Mouse (Mus musculus) retina, embryonic 14.5 days (tissue): ENCODE measurements around the gene Atg2a.
A peak's percentile ranks its signal among the peaks of the same experiment; 100 is the strongest.
"Not testable (repeated sequence)": the region's sequence is repeated elsewhere in the genome, so short reads cannot be mapped to it uniquely, and the experiment has no call there.

ENCODE experiments used
- DNase-seq: peaks from one replicate; pipeline ENCODE4 v3.0.0-alpha.2; 2015; ENCODE audit warnings: low spot score

Atg2a gene

DNA sequence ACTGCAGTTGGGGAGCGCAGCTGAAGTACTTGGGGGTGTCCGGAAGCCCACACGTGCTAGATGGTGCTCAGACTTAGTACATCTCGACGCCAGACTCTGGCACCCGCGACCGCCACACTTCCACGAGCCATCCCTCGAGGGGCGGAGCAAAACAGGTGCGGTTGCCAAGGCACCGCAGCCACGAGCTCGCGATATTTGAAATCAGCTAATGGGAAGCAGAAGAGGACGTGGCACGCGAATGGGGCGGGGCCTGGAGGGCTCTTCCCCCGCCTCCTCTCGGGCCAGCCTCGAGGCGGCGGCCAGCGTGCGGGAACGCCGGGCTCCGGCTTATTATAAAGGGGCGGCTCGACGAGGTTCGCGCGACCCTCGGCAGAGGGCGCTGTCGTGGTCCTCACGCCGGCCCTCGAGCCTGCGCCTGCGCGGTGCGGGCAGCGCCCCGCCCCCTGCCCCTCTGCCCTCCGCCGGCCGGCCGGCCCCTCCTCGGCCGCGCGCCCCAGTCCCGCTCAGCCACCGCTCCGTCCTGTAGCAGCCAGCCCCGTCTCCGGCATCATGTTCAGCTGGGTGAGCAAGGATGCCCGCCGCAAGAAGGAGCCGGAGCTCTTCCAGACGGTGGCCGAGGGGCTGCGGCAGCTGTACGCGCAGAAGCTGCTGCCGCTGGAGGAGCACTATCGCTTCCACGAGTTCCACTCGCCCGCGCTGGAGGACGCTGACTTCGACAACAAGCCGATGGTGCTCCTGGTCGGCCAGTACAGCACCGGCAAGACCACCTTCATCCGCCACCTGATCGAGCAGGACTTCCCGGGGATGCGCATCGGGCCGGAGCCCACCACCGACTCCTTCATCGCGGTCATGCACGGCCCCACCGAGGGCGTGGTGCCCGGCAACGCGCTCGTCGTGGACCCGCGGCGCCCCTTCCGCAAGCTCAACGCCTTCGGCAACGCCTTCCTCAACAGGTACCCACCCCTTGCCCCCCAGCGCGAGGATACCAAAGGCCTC lies 35.3 kb downstream of the Atg2a start, which contains the start of gene Ehd1:
Gene Ehd1, plus strand, starts transcription at position 300 of the 996 bp plus-strand sequence.
- DNase-seq = peak; percentile 99

DNA sequence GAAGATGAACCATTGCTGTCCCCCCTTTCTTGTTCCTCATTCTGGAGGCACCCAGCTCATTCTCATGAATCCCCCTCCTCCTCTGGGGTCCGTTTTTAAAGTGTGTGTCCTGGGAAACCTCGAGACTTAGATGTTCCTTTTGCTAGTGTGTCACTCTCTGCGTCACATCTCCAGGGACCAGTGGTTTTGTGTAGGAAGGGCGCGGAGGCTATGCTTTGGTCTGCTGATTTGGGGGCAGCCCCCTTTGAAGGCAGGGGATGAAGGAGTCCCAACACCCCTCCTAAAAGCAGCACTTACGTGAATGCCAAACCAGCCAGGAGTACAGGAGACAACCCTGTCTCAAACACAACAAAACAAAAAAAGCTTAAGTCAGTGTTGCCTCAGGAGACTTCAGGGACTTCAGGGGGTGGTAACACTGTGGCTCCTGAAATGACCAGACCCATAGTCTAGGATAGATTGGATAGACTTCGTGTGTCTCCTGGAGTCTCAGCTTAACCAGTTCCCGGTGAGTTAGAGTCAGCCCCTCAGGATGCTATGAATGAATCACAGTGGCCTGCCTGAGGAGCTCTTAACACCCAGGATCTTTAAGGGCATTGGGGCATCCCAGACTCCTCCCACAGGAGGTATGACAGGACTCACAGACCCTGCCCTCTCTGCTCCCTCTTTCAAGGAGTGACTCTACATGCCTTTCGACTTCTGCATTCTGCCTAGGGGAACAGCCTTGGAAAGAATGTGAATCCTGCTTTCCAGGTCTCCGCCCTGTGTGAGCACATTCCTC lies 36.4 kb downstream of the Atg2a start:
- DNase-seq = peak; percentile 50

DNA sequence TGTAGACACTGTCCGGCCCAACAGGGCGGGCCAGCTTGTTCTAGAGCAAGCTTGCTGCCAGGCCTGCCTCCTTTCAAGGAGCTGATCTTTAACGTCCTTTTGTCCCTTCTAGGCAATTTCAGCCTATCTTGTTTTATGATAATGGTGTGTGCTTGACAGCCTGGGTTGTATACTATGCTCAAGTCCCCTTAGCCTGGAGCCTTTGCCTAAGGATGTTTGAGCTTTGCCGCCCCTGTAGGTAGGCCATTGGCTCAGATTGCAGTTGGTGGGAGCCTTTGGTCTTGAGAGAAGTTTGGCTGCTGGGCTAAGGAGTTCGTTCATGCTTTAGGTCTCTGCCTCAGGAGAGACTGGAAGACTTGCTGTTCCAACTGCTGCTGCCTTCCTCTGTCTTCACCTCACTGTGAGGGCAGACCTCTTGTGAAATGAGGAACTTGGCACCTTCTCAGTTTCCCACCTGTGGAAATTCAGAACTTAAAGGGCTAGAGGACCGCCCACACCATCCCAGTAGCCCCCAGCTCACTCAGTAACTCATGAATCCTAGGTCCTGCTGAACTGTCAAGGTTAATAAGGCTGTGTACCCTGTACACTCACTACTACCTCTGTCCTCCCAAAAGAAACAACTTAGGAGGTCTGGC lies 37.1 kb downstream of the Atg2a start:
- no peak for DNase-seq

DNA sequence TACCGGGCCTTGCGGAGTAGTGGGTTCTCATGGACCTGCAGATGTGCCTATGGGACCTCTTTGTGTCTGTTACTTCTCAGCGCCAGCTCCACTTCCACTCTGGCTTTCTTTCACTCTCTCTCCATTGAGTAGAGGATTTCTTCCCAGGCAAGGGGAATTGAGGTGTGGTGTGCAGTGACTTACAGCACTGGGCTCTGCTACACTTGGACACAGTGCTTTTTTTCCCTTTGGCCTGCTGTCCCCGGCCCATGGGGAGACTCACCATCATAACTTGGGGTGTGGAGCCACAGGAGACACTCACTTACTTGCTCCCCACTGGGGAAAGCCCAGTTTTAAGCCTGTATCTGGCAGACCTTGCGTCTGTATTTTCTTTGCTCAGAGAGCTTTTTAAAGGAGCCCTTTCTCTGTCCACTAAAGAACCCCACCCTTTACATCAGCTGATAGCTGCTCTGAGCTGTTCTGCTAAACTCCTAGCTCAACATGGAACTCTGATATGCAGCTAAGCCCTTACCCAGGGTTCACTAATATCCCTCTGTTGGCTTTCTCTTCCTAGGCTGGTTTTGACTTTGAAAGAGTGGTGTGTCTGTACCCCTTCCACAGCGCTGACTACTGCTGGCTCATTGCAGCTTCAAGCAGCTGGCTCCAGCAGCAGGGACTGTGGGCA lies 38.1 kb downstream of the Atg2a start:
- no peak for DNase-seq

DNA sequence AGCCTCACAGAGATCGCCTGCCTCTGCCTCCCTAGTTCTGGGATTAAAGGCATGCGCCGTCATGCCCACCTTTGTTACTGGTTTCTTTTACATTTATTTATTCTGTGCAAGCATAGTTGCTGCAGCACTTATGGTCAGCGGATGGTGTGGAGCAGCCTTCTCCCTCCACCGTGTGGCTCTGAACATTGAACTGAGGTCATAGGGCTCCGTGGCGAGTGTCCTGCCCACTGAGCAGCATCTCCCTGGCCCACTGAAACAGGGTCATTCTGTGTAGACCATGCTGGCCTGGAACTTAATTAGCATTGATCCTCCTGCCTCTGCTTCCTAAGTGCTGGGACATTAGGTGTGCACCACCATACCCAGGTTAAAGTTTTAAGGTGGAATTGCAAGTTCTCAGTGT lies 39.1 kb downstream of the Atg2a start:
- no peak for DNase-seq

DNA sequence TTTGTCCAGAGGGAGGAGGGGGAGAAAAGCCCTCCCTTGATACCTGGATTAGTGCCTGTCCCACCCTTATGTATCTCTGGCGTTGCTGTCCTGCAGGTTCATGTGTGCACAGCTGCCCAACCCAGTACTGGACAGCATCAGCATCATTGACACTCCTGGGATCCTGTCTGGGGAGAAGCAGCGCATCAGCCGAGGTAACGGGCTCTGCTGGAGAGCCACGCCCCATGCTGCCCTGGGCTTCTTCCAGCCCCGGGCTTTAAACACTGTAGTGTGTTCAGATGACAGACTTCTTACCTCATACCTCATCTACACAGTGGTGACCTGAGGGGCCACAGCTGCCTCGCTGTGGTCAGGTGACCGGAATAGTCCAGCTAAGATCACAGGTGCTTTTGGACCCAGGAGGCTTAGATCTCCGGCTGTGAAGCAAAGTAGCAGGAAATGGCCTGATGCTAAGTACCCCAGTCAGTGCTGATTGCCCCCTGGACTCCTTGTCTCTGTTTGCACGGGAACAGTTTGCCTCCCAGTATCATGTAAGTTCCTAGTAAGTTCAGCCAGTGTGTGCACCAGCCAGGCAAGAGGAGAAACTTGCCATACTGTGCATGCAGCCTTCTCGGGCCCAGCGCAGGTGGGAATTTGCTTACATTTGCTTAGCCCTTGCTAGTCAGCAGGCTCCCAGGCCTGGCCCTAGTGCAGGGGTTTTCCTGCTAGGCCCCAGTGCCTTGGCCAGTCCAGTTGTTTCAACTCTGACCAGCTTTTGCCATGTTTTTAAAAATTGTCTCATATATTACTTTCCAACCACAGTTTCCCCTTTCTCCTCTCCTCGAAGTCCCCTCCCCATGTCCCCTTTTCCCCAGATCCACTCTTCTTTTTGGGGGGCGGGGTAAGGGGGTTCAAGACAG lies 39.9 kb downstream of the Atg2a start:
- no peak for DNase-seq

DNA sequence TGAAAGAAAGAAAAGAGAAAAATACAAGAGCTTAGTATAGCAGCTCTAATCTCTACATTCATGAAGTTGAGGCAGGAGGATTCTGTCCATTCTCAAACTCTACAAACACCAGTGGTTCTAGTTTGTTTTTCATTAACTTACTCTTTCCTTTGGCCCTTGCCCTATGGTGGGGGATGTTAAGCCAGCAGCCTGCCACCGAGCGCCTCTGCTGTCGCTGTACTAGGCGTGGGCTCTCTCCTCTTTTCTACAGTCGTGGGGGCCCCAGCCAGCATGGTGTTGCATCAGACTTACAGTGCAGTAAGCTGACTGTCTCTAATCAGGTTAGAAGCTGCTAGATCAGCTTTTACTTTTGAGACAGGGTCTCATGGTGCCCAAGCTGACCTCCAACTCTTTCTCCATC lies 41.5 kb downstream of the Atg2a start:
- DNase-seq = no peak

DNA sequence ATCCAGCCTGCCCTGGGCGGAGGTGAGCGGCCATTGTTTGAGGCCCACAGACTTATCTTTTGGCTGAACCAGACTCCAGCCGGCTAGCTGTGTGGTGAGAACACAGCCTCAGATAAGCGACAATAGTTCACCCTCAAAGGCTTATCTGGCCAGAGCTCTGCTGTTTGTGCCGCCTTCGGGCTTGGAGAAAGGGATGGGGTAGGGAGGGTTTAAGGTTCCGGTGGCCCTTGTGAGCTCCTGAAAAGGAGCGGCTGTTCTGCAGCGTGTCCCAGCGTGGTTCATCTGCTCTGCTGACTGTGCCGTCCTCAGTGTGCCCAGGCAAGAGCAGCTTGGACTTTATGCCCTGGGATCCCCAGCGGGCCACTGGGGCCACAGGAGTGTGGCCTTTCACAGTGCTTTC lies 43.0 kb downstream of the Atg2a start:
- DNase-seq = no peak

DNA sequence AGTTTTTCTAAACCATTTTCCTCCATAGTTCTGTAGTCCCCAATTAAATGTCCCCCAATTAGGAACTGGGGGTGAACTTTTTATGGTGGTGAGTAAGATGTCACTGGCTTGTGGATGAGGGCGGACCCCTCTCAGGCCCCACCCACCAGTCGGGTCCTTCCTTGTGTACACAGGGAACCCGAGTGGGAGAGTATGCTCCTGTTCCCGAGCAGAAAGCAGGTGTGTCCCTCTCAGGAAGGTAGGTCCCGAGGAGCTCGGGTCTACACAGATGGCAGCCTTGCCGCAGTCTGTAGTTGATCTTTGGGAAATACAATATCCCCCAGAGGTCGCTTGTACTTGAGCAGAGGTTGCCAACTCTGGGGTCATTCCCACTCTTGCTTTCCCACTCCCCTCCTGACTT lies 43.8 kb downstream of the Atg2a start:
- no peak for DNase-seq

DNA sequence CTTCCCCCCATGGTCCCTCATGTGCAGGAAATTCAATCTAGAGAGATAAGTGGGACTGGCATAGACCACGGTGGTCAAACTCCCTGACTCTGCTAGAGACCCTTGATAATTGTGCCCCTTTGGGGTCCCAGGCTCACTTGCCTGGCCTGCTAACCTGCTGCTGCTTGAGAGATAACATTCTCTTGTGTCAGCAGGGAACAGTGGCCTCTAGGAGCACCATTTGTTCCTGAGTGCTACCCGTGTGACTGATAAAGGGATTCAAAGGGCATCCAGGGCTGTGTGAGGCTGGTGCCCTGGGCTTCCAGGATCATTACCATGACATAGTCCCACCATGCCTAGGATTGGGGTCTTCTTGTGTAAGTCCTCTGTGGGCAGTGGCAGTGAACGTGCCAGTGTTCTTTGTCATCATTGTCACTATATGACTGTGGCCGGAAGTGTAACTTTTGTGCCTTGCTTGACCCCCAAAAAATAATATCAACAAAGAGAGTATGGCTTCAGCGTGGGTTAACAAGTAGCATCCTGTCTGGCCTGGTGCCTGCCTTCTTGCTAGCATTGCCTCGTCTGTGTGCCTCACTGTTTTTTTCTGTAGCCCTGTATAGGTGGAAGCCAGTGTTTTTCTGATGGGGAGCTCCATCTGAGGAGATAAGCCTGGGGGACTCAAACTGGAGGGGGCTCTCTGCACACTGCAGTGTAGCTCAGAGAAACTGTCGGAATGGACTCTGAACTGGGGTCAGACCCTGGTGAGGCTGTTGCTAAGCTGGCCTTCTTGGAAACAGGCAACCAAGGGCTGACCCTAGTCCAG lies 44.4 kb downstream of the Atg2a start:
- DNase-seq = no peak

DNA sequence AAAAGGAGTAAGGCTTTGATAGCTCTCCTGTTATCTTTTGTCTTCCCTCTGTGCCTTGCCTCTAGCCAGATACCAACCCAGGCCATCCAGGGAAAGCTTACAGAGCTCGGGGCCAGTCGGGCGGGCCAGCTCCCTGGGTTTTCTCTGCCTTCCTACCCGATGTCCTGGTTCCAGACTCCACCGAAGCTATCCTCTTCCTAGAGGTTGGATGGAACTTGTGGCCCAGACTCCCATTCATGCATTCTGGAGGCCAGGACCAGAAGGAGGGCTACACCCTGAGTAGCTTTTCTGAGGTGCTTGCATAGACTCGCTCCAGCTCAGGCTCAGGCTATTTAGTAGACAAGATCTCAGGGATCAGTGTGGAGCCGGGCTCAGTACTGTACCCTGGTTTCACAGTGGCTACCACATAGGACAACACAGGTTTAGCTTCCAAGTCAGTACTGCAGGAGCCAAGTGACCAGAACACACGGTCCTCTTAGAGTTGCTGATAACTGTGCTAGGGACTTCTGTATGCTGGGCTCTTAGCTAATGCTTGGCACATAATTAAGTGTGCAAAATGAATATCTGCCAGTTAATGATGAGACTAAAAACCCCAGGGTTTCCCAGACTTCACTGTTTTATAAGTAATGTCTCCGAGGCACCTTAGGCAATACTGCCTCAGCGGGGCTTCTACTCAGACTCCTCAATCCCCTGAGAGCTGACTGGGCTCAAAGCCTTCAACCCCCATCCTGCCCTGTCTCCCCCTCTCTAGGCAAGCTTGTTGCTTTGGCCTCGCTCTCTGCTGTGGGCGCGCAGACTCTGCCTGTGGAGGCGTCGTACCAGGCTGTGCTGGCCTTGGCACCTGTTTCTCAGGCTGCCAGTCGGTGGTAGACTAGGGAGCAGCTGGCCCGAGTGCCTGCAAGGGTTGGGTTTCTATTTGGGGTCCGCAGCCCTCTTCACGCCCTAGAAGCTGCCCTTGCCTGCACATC lies 45.2 kb downstream of the Atg2a start:
- no peak for DNase-seq

DNA sequence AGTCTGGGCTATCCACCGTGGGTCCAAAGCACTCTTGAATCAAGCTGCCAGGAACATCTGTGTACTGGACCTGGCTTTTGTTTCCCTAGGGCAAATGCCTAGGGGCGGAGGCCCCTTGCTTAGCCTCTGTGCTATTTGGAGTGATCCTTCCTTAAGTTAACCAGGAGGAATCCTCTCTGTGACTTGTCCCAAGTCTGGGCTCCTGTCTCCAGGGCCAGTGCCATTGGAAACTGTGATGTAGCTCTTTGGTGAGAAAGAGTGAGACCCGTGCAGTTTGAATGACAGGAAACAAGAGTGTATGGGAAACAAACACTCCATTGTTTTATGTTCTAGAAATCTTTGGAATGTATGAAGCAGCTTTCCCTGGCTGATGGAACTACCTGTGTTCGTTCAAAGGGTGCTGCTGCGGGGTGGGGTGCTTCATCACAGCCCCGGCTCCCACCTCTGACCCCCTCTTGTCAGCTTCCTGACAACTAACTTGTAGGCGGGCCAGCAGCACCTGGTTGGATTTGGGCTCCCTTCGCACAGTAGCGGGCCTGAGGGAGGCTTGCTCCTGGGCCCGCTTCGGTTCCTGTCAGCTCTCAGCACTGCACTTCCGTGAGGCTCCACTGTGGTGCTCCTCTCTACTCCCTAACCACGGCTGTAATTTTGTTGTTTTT lies 46.9 kb downstream of the Atg2a start:
- DNase-seq = no peak

DNA sequence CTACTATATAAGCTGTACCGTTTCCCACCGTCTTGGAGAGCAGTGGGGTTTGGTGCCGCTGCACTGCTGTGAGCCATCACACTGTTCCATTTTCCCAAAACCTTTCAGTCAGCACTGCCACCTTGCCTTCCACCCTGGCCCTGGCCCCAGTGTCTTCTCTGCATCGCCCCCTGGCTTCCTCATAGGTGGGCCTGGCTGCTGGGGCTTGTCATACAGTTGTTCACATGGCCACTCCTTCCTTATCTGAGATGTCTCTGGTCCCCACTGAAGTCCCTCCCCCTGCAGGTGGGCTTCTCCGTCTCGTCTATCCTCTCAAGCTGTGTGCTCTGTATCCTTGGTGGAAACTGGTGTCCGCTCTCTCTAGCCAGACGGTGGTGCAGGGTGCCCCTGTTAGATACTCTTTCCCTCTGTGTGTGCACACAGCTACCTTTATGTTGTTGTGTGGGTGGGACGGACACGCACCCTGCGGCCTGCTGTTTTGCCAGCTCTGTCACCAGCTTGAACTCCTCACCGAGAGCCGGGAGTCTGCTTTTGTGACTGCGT lies 48.3 kb downstream of the Atg2a start:
- no peak for DNase-seq

DNA sequence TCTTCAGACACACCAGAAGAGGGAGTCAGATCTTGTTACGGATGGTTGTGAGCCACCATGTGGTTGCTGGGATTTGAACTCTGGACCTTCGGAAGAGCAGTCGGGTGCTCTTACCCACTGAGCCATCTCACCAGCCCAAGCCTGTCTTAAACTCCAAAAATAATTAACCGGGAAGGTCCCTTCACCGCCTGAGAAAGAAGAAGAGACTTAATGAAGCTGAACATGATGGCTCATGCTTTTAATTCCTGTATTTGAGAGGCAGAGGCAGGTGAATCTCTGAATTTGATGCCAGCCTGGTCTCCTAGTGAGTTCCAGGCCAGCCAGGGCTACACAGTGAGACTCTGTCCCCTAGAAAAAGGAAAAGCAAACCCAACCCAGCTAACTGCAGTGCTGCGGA lies 49.2 kb downstream of the Atg2a start:
- DNase-seq = not testable (repeated sequence)

DNA sequence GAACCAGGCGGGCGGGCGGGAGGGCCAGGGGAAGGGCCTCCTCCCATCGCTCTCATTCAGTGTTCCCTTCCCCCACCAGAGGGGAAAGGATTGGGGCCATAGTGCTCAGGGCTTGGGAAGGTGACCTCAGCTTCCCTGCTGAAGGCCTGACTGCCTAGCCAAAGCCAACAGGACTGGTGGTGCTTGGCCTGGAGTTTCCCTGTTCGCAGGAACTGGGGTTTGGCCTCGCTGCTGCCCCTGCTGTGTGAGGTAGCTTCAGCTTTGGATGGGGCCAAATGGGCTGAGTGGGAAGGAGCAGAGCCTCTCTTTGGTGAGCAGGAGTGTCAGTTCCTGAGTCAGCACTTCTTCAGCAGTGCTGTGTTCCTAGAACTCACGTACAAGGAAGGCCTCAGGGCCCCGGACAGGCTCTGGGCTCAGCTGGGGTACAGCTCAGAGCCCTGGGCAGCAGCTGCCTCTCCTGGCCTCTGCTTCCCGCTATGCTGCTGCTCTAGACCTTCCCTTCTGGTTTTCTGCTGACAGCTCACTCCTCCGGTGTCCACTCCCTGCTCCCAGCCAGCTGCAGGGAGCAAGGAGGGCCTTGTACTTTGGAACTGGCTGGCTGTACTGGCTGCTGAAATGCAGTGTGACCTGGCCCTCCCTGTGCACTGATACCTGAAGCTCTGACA lies 49.8 kb downstream of the Atg2a start:
- no peak for DNase-seq

DNA sequence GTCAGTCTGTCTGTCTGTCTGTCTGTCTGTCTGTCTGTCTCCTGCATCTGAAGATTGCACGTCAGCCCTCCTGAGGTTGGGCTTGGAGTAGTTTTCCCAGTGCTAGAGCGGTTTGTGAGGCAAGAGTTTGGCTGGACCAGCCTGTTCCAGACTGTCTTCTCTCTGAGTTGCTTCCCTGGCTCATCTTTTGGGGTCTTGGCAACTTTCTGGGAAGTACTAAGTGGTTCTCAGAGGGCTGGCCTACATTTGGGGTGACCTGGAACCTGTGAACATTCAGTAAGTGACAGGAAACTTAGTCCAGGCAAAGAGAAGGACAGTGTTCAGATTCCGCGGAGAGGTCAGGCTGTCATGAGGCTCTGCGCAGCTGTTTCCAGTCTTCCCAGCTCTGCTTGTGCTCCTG lies 50.8 kb downstream of the Atg2a start:
- no peak for DNase-seq

DNA sequence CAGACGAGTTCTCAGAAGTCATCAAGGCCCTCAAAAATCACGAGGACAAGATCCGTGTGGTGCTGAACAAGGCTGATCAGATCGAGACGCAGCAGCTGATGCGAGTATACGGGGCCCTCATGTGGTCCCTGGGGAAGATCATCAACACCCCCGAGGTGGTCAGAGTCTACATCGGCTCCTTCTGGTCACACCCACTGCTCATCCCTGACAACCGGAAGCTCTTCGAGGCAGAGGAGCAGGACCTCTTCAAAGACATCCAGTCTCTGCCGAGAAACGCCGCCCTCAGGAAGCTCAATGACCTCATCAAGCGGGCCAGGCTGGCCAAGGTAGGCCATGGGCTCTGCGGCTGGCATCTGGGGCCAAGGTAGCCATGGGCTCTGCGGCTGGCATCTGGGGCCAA lies 52.8 kb downstream of the Atg2a start:
- no peak for DNase-seq
